Mouse (Mus musculus): Measurements from ENCODE around the gene Zfp318. TPM values are rescaled to one million over a fixed set of nuclear protein-coding genes. Genes with fewer than 3 reads are reported as not detected.

The Zfp318 gene
- polyA plus RNA-seq, 1 experiment from 2014 or later: 1.3 TPM

DNA sequence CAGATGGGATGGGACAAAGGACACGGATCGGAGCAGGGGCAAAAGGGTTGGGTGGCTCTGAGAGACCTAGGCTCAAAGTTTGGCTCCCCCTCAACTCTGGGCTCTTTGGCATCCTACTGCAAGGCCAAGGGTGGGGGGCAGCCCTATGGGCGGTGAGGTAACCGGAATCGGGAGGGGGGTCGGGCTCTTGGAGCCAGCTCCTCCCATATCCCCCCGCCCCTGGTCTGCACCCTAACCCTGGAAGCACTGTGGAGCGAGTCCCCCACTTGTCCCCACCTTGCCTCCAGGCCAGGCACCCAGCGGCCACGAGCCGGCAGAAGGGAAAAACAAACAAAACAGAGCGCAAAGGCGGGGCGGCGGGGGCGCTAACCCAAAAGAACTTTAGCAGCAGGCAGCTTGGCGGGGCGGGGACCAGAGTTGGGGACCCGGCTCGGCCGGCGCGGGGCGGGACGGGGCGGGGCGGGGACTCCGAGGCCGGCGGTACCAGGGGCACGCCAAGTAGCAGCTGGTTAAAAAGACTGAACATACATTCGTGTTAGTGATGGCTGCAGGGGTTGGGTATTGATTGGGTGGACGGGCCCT lies 71.7 kb downstream of the Zfp318 start:
- peak; percentile 9; the same call in 1 of the 2 replicates for ATAC-seq (ENCODE audit: low read depth)
- H3K9ac ChIP-seq (ENCODE audit: low read depth, low read length): no peak overlapping the region

DNA sequence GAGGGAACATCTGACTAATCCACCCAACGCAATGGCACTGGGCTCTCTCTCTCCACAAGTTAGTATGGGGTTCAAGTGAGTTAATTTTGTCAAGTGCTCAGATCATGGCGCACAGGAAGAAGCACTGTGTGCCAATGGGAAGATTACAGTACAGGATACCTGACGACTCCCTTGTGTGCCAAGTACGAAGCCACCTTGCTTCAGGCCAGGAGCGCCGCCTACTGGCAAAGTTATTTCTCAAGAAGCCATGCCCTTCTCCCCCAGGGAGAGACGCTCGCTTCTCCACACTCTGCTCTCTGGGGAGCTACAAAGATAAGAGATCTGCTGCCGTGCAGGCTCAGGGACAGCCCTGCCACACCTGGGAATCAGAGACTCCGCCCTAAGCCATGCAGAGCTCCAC lies 74.3 kb downstream of the Zfp318 start:
- H3K27ac ChIP-seq (ENCODE audit: low read length): no peak overlapping the region
- H3K4me1 ChIP-seq (ENCODE audit: control insufficient read depth, low read depth, low read length): peaks cover 7% of the 10 kb centered on the region
- H3K4me3 ChIP-seq (ENCODE audit: low read depth, low read length): no peak overlapping the region
- H3K36me3 ChIP-seq (ENCODE audit: control insufficient read depth, insufficient read depth): no peaks in the 10 kb centered on the region
- H3K4me2 ChIP-seq (ENCODE audit: low read depth, low read length): no peak overlapping the region
- WGBS (ENCODE audit: insufficient replicate concordance): 7% methylated on average over 10 of the region's 10 CpGs
- no peaks in the 10 kb centered on the region for H3K9me3 ChIP-seq (replicated peaks; ENCODE audit: control insufficient read depth, low read length)
- H3K27me3 ChIP-seq (ENCODE audit: control insufficient read depth, insufficient read depth, low read depth, low read length): peaks cover 81% of the 10 kb centered on the region
- H3K9ac ChIP-seq (ENCODE audit: low read depth, low read length): no peak overlapping the region
- no peak for ATAC-seq (ENCODE audit: low read depth)

More for the DNA sequence above, 71.7 kb downstream of the Zfp318 start:
- H3K27me3 ChIP-seq (ENCODE audit: control insufficient read depth, insufficient read depth, low read depth, low read length): peaks cover 66% of the 10 kb centered on the region
- H3K36me3 ChIP-seq (ENCODE audit: control insufficient read depth, insufficient read depth): no peaks in the 10 kb centered on the region
- H3K9me3 ChIP-seq (replicated peaks; ENCODE audit: control insufficient read depth, low read length): no peaks in the 10 kb centered on the region
- H3K4me2 ChIP-seq (ENCODE audit: low read depth, low read length): peak overlapping the region; percentile 39
- H3K4me3 ChIP-seq (ENCODE audit: low read depth, low read length): peak overlapping the region; percentile 2
- WGBS (ENCODE audit: insufficient replicate concordance): under 1% methylated on average over 33 of the region's 33 CpGs
- H3K4me1 ChIP-seq (ENCODE audit: control insufficient read depth, low read depth, low read length): peaks cover 7% of the 10 kb centered on the region
- H3K27ac ChIP-seq (ENCODE audit: low read length): no peak overlapping the region

DNA sequence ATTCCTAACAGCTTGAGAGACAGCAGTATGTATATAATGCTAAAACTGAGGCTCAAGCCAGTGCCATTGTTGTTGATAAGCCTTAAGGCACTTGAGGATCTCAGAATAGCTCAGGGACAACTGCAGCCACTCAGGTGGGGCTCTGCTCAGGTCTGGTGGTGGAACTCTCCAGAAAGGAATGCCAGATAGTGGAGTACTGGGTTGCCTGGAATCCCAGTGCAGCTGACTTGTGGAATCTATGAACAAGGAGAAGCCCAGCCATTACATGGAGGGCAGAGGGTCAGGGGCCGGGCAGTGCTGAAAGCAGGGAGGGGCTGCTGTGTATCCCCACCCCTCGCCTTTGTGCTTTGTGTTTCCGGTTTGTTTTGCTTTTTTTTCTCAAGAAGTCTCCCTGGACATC lies 74.9 kb downstream of the Zfp318 start:
- 37% methylated on average over 3 of the region's 3 CpGs for WGBS (ENCODE audit: insufficient replicate concordance)
- Histone ChIP-seq H3K4me3 (ENCODE audit: low read depth, low read length) (no peak overlapping the region), H3K27ac (ENCODE audit: low read length) (no peak overlapping the region), H3K4me2 (ENCODE audit: low read depth, low read length) (no peak overlapping the region), H3K4me1 (ENCODE audit: control insufficient read depth, low read depth, low read length) (peaks cover 7% of the 10 kb centered on the region), H3K36me3 (ENCODE audit: control insufficient read depth, insufficient read depth) (no peaks in the 10 kb centered on the region), H3K9ac (ENCODE audit: low read depth, low read length) (no peak overlapping the region), H3K9me3 (replicated peaks; ENCODE audit: control insufficient read depth, low read length) (no peaks in the 10 kb centered on the region), H3K27me3 (ENCODE audit: control insufficient read depth, insufficient read depth, low read depth, low read length) (peaks cover 76% of the 10 kb centered on the region)
- ATAC-seq (ENCODE audit: low read depth): no peak

DNA sequence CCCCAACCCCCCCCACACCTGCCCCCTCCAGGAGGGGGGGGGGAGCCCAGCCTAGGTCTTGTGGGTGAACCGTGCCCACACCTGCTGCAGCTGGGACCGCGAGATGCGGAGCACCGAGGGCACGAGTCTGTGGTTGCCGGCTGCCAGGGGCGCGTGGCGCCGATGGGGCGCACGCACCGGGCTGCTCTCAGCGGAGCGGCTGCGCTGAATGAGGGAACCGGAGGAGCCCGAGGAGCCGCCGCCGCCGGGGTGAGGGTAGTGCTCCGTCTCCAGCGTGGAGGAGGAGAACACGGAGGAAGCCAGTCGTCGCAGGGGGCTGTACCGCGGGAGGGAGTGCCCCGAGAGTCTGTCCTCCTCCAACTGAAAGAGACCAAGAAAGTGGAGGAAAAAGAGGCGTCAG lies 77.1 kb downstream of the Zfp318 start:
- Histone ChIP-seq H3K27me3 (ENCODE audit: control insufficient read depth, insufficient read depth, low read depth, low read length) (peaks cover 53% of the 10 kb centered on the region), H3K4me2 (ENCODE audit: low read depth, low read length) (0 out of 2 replicates have a peak overlapping the region, but pooled peaks have one; percentile 17), H3K36me3 (ENCODE audit: control insufficient read depth, insufficient read depth) (no peaks in the 10 kb centered on the region), H3K4me3 (ENCODE audit: low read depth, low read length) (no peak overlapping the region), H3K4me1 (ENCODE audit: control insufficient read depth, low read depth, low read length) (no peaks in the 10 kb centered on the region), H3K9me3 (replicated peaks; ENCODE audit: control insufficient read depth, low read length) (no peaks in the 10 kb centered on the region), H3K9ac (ENCODE audit: low read depth, low read length) (no peak overlapping the region), H3K27ac (ENCODE audit: low read length) (no peak overlapping the region)
- no peak for ATAC-seq (ENCODE audit: low read depth)
- 1% methylated on average over 32 of the region's 32 CpGs for WGBS (ENCODE audit: insufficient replicate concordance)

DNA sequence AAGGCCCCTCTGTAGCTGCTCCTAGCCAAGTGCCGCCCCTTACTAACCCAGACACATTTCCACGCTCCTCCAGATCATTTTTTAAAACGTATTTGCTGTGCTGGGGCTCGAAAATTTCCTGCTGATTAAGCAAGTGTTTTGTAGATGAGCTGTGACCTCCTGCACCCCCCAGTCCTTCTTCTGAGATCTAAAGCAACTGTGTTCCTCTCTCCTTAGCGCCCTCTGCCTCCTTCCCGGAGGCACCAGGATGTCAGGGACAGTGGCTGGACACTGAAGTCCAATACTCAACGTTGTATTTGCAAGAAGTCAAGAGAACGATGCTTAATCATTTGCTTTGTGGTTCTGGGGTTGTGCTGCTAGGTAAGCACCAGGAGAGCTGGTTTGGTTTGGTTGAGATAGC lies 77.8 kb downstream of the Zfp318 start:
- Histone ChIP-seq H3K9me3 (replicated peaks; ENCODE audit: control insufficient read depth, low read length) (no peaks in the 10 kb centered on the region), H3K4me2 (ENCODE audit: low read depth, low read length) (0 out of 2 replicates have a peak overlapping the region, but pooled peaks have one; percentile 17), H3K4me3 (ENCODE audit: low read depth, low read length) (no peak overlapping the region), H3K4me1 (ENCODE audit: control insufficient read depth, low read depth, low read length) (no peaks in the 10 kb centered on the region), H3K27ac (ENCODE audit: low read length) (no peak overlapping the region), H3K36me3 (ENCODE audit: control insufficient read depth, insufficient read depth) (no peaks in the 10 kb centered on the region), H3K27me3 (ENCODE audit: control insufficient read depth, insufficient read depth, low read depth, low read length) (peaks cover 47% of the 10 kb centered on the region), H3K9ac (ENCODE audit: low read depth, low read length) (no peak overlapping the region)
- no peak for ATAC-seq (ENCODE audit: low read depth)
- 11% methylated on average over 8 of the region's 8 CpGs for WGBS (ENCODE audit: insufficient replicate concordance)

DNA sequence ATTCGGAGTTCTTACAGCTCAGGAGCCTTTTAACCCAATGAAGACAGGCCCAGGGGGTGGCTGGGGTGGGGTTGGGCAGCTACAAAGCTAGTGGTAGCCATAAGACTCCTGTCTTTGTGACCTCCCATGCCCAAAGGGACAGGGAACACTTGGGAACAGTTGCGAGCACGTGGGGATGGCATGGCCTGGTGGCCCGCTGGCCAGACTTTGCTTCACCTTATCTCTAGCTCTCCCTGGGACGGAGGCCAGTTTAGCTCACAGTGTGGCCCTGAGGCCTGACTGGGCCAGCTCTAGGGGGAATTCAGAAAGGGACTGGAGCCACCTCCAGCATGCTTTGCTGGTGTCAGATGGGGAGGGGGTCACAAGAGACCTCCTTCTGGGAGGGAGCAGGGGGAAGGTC lies 78.7 kb downstream of the Zfp318 start:
- Histone ChIP-seq H3K4me1 (ENCODE audit: control insufficient read depth, low read depth, low read length) (no peaks in the 10 kb centered on the region), H3K36me3 (ENCODE audit: control insufficient read depth, insufficient read depth) (no peaks in the 10 kb centered on the region), H3K4me2 (ENCODE audit: low read depth, low read length) (no peak overlapping the region), H3K4me3 (ENCODE audit: low read depth, low read length) (no peak overlapping the region), H3K27ac (ENCODE audit: low read length) (no peak overlapping the region), H3K9me3 (replicated peaks; ENCODE audit: control insufficient read depth, low read length) (no peaks in the 10 kb centered on the region), H3K27me3 (ENCODE audit: control insufficient read depth, insufficient read depth, low read depth, low read length) (peaks cover 40% of the 10 kb centered on the region), H3K9ac (ENCODE audit: low read depth, low read length) (no peak overlapping the region)
- ATAC-seq (ENCODE audit: low read depth): no peak
- 63% methylated on average over 5 of the region's 5 CpGs for WGBS (ENCODE audit: insufficient replicate concordance)

DNA sequence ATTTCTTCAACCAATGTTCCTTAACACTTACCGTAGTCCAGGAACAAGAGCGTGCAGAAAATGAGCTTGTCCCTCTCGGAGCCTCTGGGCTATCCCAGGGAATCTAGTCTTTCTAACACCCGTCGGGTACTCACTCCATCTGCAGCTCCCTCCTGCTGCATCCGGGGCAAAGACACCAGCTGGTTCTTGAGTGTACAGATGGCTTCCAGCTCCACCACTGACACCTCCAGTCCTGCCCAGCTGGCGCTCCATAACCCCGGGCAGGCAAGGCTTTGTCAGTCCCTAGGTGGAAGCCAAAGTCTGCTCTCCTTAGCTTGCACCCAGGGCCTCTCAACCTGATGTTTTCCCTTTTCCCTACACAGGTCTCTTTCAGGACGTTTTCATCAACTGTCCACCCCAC lies 84.3 kb downstream of the Zfp318 start:
- 61% methylated on average over 9 of the region's 9 CpGs for whole genome bisulfite sequencing (ENCODE audit: insufficient replicate concordance)

More for the DNA sequence above, 84.3 kb downstream of the Zfp318 start:
- H3K9me3 ChIP-seq (replicated peaks; ENCODE audit: control insufficient read depth, low read length): no peaks in the 10 kb centered on the region
- H3K4me2 ChIP-seq (ENCODE audit: low read depth, low read length): no peak overlapping the region
- no peaks in the 10 kb centered on the region for H3K27me3 ChIP-seq (ENCODE audit: control insufficient read depth, insufficient read depth, low read depth, low read length)
- no peaks in the 10 kb centered on the region for H3K36me3 ChIP-seq (ENCODE audit: control insufficient read depth, insufficient read depth)
- no peak overlapping the region for H3K9ac ChIP-seq (ENCODE audit: low read depth, low read length)
- H3K4me3 ChIP-seq (ENCODE audit: low read depth, low read length): no peak overlapping the region
- H3K4me1 ChIP-seq (ENCODE audit: control insufficient read depth, low read depth, low read length): no peaks in the 10 kb centered on the region
- H3K27ac ChIP-seq (ENCODE audit: low read length): no peak overlapping the region
- ATAC-seq (ENCODE audit: low read depth): no peak

Other genes starting within 250 kb of the Zfp318 start
- gene Rsph9, start 239.5 kb upstream of the Zfp318 start, polyA plus RNA-seq (2015; fragmentation: Nextera tagmentation; extraction: Ambion mirVana): 1.1 TPM in 2 replicates
- gene Mad2l1bp, start 230.2 kb upstream of the Zfp318 start, polyA plus RNA-seq (2015; fragmentation: Nextera tagmentation; extraction: Ambion mirVana): 43.3 and 46.3 TPM in 2 replicates
- 38.6 and 41.4 TPM in 2 replicates for gene Gtpbp2, start 222.7 kb upstream of the Zfp318 start, polyA plus RNA-seq (2015; fragmentation: Nextera tagmentation; extraction: Ambion mirVana)
- gene Polh, start 181.1 kb upstream of the Zfp318 start, polyA plus RNA-seq (2015; fragmentation: Nextera tagmentation; extraction: Ambion mirVana): 14.4 and 15.2 TPM in 2 replicates
- gene Xpo5, start 180.9 kb upstream of the Zfp318 start, polyA plus RNA-seq (2015; fragmentation: Nextera tagmentation; extraction: Ambion mirVana): 13.5 and 13.7 TPM in 2 replicates
- gene Polr1c, start 135.7 kb upstream of the Zfp318 start, polyA plus RNA-seq (2015; fragmentation: Nextera tagmentation; extraction: Ambion mirVana): 26.2 and 28.7 TPM in 2 replicates
- 50.5 and 52.5 TPM in 2 replicates for gene Yipf3, start 135.7 kb upstream of the Zfp318 start, polyA plus RNA-seq (2015; fragmentation: Nextera tagmentation; extraction: Ambion mirVana)
- gene Lrrc73, start 130.2 kb upstream of the Zfp318 start, polyA plus RNA-seq (2015; fragmentation: Nextera tagmentation; extraction: Ambion mirVana): 0.08 TPM in 1 of 2 replicates, not detected in the other
- gene Tjap1, start 100.7 kb upstream of the Zfp318 start, polyA plus RNA-seq (2015; fragmentation: Nextera tagmentation; extraction: Ambion mirVana): 8.9 and 10.9 TPM in 2 replicates
- 0.06 and 0.07 TPM in 2 replicates for gene Dlk2, start 86.3 kb upstream of the Zfp318 start, polyA plus RNA-seq (2015; fragmentation: Nextera tagmentation; extraction: Ambion mirVana)
- gene Abcc10, start 55.4 kb upstream of the Zfp318 start, polyA plus RNA-seq (2015; fragmentation: Nextera tagmentation; extraction: Ambion mirVana): 1.7 and 2.0 TPM in 2 replicates
- gene Crip3, start 45.2 kb downstream of the Zfp318 start, polyA plus RNA-seq (2015; fragmentation: Nextera tagmentation; extraction: Ambion mirVana): not detected in 2 replicates
- 0.06 TPM in 1 of 2 replicates, not detected in the other for gene Slc22a7, start 54.7 kb downstream of the Zfp318 start, polyA plus RNA-seq (2015; fragmentation: Nextera tagmentation; extraction: Ambion mirVana)
- gene Ttbk1, start 103.9 kb downstream of the Zfp318 start, polyA plus RNA-seq (2015; fragmentation: Nextera tagmentation; extraction: Ambion mirVana): not detected in 2 replicates
- gene Dnph1, start 113.0 kb downstream of the Zfp318 start, polyA plus RNA-seq (2015; fragmentation: Nextera tagmentation; extraction: Ambion mirVana): 12.7 and 15.6 TPM in 2 replicates
- 0.60 and 0.76 TPM in 2 replicates for gene Cul9, start 162.7 kb downstream of the Zfp318 start, polyA plus RNA-seq (2015; fragmentation: Nextera tagmentation; extraction: Ambion mirVana)
- gene Srf, start 172.4 kb downstream of the Zfp318 start, polyA plus RNA-seq (2015; fragmentation: Nextera tagmentation; extraction: Ambion mirVana): 1.8 and 2.0 TPM in 2 replicates
- 8.4 and 9.4 TPM in 2 replicates for gene Ptk7, start 245.8 kb downstream of the Zfp318 start, polyA plus RNA-seq (2015; fragmentation: Nextera tagmentation; extraction: Ambion mirVana)

All from liver, embryonic 16.5 days (tissue).